Mouse (Mus musculus) natural killer cell, adult 2 months (primary cell): Measurements from ENCODE around the gene Prkcq.
A peak's percentile ranks its signal among the peaks of the same experiment; 100 is the strongest.

Source experiments
- DNase-seq, 2 experiments: peaks; one replicate each; pipeline ENCODE4 v3.0.0; 2022; ENCODE audit warnings: low spot score in 2 of 2

The Prkcq gene

DNA sequence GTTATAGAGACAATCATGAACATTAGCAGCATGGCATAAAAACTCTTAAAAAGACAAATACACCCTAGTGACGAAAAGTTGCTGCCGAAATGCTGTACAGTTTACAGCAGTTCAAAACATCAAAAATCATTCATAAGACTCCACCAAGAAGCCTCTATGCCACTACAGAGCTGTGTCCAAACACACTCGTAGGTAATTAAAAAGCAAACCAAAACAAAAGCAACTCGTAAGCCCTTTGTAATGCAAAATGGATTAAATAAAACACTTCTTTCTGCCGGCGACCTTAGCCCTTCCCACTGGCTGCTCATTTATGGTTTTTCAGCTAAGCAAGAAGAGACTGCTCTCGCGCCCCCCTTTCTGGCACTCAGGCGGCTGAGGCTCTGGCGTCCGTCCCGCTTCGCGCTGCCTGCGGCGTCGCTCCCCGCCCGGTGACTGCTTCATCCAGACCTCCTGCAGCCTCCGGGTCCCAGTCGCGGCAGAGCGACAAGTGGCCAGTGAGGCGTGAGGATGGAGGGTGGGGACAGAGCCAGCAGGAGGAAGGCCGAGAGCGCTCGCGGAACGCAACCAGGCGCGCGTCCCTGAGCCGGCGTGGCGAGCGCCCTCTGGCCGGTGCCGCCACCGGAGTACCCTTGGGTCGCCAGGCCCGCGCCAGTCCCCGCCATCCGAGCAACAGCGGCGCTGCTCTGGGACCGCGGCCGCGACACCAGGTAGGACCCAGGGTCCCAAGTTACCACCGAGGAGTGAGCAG lies at the start of gene Prkcq:
Gene Prkcq, plus strand, starts transcription at position 355 of the 748 bp plus-strand sequence.
- DNase-seq: peak; percentile 47 to 63

DNA sequence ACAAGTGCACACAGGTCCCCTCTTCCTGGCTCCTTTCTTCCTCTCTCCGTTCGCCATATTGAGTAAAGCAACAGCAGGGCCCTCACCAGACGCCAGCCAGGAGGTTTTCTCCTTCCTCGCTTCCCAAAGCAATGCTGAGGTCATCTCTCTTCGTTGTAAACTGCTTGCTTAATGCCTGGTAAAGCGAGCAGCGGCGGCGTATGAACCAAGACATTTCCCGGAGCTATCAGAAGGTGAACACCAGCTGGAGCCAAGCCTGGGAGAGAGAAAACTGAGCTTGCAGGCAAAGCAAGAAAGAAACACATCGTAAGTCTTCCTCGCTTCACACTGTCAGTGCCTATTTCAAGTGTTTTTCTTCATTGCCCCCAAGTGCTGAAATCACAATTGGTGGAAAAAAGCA lies 41.0 kb upstream of the Prkcq start:
- no peak for DNase-seq

DNA sequence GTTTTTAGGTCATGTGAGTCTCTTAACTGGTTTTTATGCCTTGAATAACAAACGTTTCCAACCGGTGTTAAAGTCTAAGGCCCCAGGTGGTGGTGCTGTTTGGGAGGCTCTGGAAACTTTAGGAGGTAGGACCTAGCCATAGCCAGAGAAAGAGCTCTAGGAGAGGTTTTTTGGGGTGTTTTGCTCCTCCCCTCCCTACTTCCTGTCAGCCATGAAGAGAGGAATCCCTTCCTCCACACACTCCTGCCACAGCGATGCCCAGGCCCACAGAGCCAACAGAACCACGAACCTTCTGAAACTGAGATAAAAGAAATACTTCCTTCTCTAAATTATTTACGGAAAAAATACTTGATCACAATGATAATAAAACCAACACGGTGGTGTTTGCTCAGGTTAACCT lies 36.2 kb upstream of the Prkcq start:
- no peak for DNase-seq

DNA sequence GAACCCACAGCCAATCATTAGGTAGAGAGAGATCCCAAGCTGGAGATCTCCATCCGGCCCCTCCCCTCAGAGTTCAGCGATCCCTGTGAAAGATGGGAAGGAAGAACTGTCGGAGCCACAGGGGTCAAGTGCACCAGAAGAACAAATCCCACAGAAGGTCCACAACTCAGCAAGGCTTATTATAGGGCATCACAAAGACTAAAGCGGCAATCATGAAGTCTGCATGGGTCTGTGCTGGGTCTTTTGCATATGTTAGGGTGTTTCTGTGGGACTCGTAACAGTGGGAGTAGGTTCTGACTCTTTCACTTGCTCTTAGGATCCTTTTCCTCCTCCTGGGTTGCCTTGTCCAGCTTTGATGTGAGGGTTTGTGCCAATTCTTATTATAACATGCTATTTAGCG lies 33.8 kb upstream of the Prkcq start:
- no peak for DNase-seq

DNA sequence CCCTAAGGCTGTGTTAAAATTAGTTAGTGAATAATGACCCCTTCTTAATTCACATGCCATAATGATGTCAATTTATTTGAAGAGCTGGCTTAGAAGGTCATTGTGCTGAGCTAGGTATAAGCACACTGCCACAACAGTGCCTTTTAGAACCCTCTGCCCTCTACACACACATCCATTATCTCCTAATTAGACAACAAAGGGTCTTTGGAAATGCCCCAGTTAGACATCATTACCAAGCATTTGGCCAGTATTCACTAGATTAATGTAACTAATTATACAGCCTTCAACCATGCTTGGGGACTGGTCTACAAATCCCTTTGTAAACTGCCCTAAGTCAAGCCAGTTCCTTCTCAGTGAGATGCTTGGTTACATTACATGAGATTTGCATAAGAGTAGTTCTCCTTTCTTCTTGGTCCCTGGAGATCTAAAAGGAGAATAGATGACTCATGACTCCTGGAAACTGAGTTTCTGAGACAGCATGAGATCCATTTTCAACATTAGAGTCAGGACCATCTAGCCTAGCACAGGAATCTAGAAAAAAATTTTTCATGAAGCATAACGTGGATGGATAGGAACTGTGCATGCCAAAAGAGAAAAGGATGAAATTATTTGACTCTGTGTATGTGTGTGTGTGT lies 32.3 kb upstream of the Prkcq start:
- DNase-seq: no peak

DNA sequence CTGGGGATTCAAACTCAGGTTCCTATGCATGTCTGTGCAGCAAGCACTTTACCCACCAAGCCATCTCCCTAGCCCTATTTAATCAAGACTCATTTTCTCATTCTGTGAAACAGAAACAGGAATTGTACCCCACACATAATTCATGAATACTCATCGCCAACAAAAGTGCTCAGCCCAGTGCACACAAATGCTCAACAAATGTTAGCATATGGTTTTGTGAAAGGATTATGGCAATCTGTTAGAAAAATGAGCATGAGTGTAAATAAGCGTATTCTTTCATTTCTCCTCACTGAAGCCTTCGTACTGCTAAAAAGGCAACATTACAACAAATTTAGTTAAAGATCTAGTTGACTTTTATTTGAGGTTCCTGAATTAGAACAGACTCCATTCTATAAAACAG lies 31.5 kb upstream of the Prkcq start:
- no peak for DNase-seq

DNA sequence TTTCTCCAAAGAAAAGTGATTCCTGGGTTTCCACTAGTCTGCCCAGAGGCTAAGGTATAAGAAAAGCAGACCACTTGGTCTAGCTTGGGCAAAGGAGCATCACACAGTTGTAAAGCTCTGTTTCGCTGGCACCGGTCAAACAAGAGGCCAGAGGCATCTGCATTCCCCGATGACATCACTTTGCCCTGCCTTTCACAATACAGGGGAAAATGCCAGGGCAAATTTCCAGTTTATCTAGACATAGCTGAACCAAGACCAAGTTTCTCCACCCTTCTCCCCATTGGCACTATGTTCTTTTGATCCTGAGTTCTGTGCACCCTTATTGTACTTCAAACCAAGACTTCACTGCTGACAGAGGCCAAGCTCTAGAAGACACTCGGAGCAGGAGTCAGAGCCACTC lies 22.8 kb upstream of the Prkcq start:
- no peak for DNase-seq

DNA sequence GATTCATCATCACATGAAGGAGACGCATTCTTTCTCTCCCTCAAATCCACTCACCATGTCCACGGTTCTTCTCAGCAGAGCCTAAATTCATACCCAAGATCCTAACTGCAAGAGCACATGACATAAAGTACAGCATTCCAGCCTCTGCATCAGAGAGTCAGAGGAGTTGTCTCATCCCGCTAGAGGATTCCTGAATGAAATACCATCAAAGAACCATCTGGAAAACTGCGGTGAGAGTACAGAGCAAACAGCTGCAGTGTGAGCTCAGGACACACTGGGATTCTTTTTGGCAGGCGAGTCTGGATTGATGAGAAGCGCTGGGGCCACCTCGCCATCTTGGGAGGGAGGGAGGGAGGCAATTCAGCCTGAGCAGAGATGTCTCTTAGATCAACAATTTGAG lies 20.9 kb upstream of the Prkcq start:
- DNase-seq: no peak

DNA sequence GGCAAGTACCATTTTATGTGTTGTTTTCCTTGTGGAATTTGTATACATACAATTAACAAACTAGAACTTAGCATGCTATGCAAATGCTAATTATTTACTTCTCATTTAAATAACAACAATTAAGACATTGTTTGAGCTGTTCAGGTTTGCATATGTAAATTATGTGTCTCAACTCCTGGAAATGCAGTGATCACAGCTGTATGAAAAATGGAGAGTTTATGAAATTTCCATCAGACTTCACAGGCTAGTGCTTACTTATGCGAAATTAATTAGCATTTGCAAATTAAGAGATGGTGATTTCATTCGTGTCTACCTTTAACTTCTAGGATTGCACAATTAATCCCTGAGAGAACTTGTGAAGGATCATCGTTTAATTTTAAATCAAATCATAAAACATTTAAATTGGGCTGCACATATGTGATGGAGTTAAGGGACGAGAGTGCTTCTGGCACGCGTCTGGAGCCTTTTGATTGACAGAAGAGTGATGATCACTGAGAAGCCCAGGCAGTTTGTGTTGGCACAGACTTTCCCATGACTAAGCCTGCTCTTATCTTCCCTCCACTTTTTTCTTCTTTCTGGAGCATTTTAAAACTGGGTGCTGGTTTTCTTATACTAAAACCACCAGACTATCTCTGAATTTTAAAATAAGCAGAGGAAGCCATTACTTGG lies 20.1 kb upstream of the Prkcq start:
- no peak for DNase-seq

DNA sequence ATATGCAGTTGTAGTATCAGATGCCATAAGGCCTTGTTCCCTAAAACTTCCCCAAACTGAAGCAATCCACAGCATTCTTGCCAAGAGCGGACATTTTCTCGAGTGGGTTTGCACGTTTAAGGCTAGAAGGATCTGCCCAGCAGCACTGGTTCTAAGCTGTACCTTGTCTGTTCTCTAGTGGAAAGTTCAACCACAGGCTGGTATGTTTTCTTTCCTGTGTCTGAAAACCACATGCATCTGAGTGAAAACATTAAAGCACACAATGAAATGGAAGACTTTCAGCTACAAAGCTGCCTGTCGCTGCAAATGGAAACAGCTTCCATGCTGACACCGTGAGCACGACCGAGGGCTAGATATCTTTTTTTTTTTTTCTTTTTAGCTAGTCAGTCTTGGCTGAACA lies 12.3 kb upstream of the Prkcq start:
- DNase-seq: peak; percentile 29 to 46

DNA sequence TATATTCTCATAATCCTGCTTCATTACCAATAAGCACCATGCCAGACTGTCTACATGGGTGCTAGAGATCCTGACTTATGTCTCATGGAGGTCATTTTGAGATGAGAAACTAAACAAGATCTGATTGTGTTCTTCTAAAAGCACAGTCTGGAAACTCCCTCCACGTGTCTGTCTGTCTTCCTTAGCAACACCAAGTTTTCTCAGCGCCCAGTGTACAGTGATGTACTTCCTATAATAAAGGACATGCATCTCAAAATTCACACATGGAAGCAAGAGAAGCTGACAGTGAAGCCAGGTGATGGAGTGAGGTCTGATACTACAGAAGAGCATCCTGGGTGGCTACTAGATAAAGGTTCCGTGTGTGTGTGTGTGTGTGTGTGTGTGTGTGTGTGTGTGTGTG lies 11.2 kb upstream of the Prkcq start:
- peak; percentile 22 to 49 for DNase-seq

DNA sequence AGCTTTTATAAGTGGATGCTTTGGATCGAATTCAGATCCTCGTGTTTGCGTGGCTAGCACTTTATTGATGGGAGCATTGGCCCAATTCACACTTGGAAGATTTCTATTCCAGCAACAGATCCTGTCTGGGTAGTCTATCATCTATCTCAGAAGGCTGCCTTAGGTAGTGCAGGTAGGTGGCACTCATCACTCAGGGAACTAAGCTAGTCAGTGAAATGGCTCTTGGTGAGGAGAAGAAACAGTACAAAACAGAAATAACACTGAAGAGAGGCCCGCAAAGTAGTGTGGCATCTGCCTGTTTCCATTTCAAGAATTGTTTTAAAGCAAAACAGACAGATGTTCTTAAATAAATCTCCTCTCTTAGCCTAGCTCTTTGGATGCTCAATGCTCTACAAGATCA lies 10.6 kb upstream of the Prkcq start:
- no peak for DNase-seq

DNA sequence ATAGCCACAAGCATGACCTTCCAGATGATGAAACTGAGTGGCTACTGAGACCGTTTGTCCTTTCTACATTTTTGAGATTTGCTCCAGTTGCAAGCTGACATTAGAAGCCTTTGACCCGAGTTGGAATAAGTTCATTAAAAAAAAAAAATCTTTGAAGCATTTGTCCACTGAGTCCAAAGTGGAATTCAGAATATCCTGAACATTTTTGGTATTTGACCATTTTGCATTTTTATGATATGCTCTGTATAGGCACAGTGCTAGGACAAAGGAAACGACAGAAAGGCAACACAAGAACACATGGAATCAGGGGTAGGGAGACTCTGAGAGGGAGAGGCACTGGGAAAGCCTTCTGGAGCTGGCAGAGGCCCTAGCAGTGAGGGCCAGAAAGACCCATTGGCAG lies 9.2 kb upstream of the Prkcq start:
- no peak for DNase-seq

DNA sequence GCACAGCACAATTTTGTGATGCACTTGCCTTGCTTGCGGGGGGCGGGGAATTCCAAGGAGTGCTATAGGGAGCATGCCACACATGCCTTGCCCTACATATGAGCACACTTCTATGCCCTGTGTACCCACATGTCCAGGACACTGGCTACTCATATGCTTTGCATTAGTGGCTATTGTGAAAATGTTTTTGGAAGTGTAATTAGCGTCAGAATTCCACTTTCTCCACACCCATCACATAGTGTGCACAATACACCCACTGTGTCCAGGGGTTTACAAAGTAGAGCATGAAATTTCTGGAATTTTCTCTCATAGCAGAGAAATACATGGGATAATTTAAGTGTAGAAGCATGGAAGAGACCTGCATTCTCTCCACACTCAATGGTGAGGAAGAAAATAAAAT lies 7.7 kb upstream of the Prkcq start:
- DNase-seq: no peak

DNA sequence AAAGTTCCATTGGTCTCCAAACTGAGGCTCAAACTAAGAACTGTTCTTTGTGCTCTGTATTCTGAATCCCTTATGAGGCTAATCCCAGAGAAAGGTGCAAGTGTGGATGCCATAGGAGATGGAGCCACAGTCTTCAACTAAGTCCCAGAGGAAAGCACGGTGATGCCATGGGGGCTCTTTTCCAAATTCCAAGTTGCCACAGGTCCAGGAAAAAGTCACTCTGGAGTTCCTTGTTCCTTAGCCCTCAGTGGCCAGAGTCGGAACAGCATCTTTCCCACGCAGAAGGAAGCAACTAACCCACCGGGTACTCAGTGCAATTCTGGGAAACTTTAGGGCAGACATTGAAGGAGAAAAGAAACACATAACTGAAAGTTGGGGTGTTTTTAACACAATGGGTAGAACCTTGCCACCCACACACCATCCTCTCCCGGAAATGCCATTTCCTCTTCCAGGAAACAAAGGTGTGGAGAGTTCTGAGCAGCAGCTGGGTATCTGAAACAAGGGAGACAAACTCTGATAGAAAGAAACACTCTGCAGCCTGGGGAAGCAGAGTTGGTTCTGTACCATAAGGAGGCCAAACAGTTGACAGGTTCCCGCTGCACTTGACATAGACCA lies 2.1 kb upstream of the Prkcq start:
- peak; percentile 41 to 48 for DNase-seq

DNA sequence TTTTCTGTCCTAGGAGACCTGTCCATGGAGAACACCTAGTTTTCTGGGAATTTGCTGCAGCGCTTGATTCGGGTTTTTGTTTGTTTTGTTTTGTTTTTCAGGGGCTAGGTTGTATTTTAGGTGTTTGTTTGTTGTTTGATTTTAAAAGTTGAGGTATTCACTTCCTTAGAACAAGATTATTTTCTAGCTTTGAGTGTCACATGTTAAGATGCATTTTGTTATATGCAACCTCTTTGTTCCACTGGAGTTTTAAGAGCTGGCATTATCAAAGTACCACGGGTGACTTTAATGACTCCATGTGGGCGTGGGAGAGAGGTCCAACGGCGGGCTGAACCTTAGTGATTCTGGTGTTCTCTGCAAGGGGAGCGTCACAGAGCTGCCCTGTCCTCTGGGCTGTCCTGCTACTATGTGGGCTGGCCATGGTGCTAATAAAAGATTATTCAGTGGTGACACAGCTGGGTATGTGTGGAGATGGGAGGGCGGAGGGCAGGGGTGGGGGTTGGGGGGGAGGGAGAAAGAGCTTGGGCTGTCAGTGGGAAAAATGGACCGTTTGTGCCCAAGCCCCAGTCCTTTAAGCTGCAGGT lies 1.0 kb downstream of the Prkcq start:
- no peak for DNase-seq

DNA sequence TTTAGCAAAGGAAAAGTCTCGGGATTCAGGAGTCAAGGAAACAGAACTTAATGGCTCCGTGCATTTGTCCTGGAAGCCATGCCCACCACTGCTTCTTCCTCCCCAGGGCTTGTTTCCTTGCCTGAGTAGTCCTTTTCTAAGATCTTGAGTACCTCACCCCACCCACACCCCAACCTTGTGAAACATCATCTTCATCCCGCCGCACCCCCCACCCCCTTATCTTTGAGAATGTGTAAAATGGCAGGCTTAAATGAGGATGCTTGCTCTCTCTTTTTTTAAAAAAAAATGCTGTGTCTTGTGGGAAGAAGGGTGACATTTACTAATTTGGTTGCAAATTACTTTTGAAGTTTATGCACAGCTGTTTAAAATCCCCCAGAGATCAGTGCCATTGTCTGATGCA lies 1.6 kb downstream of the Prkcq start:
- no peak for DNase-seq

DNA sequence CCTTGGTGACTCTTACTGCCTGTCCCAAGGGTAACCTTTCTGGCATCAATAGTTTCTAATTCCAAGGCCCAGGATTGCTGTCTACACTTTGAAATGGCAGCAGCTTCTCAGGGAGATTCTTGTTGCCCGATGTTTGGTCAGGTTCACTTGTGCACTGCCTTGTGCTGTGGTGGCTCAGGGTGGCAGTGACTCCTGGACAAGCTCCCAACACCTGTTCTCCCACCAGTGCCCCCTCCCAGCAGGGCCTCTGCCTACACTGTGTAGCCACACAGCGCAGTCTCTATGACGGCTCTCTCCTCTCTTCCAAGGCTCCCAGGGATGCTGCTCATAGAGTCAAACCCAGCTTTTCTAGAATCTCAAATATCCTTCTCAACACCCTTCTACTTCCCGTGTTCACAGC lies 2.2 kb downstream of the Prkcq start:
- DNase-seq: no peak

DNA sequence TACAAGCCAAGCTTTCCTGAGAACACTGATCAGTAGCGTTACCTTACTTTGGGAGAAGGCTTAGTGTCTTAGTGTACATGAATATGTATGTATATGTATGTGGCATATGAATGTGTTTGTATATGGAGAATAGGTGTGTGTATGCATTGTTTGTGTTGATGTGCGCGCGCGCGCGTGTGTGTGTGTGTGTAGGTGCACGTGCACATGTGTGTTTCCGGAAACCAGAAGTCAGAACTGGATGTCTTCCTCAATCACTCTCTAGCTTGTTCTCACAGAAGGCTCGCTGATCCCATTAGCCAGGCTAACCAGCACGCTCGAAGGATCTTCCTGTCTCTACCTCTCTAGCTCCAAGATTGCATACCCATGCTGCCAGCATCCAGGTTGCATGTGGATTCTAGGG lies 6.0 kb downstream of the Prkcq start:
- no peak for DNase-seq

DNA sequence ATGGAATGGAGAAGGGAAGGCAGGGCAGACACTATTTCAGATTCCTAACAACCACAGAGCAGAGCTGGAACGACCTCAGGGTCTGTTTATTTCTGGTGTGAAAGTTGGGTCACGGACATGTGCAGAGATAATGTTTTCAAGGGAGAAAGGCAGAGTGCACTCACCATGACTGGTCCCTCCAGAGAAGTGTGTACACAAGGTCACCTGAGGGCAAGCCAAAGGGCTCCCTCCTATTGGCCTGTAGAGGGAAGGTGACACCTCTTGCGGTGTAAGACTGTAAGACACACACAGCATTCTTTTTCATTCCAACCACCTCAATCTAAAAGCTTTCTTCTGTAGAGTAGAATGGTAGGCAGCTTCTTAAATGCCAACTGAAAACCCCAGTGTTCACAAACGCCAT lies 9.6 kb downstream of the Prkcq start:
- DNase-seq: no peak

DNA sequence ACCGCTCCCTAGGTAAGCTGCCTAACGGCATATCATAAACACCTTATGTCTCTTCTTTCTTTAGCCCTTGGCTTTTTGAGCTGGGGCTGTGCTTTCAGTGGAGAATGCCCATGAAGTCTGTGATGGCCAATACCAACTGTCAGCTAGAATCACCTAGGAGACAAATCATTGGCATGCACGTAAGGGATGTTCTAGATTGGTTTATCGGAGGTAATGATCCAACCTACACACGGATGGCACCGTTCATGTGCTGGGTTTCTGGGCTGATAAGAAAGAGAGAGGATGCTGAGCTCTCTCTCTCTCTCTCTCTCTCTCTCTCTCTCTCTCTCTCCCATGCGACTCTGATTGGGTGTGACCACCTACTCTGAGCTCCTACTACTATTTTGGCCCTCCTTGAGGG lies 10.2 kb downstream of the Prkcq start:
- no peak for DNase-seq

DNA sequence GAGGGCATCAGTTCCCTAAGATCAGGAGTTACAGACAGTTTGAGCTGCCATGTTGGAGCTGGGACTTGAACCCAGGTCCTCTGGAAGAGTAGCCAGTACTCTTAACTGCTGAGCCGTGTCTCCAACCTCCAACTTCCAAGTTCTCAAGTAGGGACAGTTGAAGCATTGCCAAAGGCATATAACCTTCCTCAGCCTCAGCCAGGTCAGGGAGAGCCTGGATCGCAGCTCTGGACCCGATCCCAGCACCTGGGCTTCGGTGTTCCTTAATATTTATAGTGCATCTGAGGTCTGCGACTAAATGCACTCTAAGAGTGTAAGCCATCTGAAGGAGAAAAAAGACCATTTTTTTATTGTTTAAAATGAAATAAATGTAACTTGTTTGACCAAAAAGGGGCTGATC lies 12.1 kb downstream of the Prkcq start:
- no peak for DNase-seq
